Mouse (Mus musculus) E14TG2a.4 (cell line): ENCODE data around the gene Ctnnd2.

Experiments used
- H3K27me3 ChIP-seq: 2 replicates; pipeline ENCODE4 v1.6.1; 2014; ENCODE audit warnings: low read length, control low read depth; ENCODE audit not compliant: insufficient read depth
- H3K36me3 ChIP-seq: 2 replicates; pipeline ENCODE4 v1.6.1; 2014; ENCODE audit warnings: low read length, control low read depth; ENCODE audit not compliant: insufficient read depth
- H3K4me1 ChIP-seq: replicated peaks from 2 replicates; pipeline ENCODE4 v1.6.1; 2014; ENCODE audit warnings: low read depth, low read length, control low read depth
- H3K4me3 ChIP-seq: replicated peaks from 2 replicates; pipeline ENCODE4 v1.5.1; 2014; ENCODE audit warnings: mild to moderate bottlenecking, low read length
- H3K9me3 ChIP-seq: 2 replicates; pipeline ENCODE4 v1.6.1; 2014; ENCODE audit warnings: low read length, control low read depth
- CTCF ChIP-seq: conservative IDR thresholded peaks from 2 replicates; pipeline ENCODE4 v1.5.1; 2014; ENCODE audit warnings: low read length
- NANOG ChIP-seq: IDR thresholded peaks from 2 replicates; pipeline ENCODE4 v1.6.1; 2014; ENCODE audit warnings: borderline replicate concordance, low read length, mixed read lengths
- POU5F1 ChIP-seq: IDR thresholded peaks from 2 replicates; pipeline ENCODE4 v1.6.1; 2014; ENCODE audit warnings: low read length, borderline replicate concordance

Ctnnd2 gene

GRCm38 (mm10) chr15:30338585-30339197 lies 166.3 kb downstream of the Ctnnd2 start:
- Histone ChIP-seq H3K36me3 (no peaks in the 10 kb centered on the region), H3K9me3 (no peaks in the 10 kb centered on the region), H3K4me1 (peaks cover 24% of the 10 kb centered on the region), H3K4me3 (no peak overlapping the region), H3K27me3 (no peaks in the 10 kb centered on the region)
- TF ChIP-seq POU5F1: no peak
- TF ChIP-seq CTCF: no peak
- no peak for TF ChIP-seq NANOG

- Histone ChIP-seq H3K27me3 (no peaks in the 10 kb centered on the region), H3K4me3 (no peak overlapping the region), H3K36me3 (no peaks in the 10 kb centered on the region), H3K9me3 (peaks cover 7% of the 10 kb centered on the region; the same call in 1 of the 2 replicates), H3K4me1 (no peaks in the 10 kb centered on the region)
- TF ChIP-seq NANOG (no peak), CTCF (no peak), POU5F1 (no peak)
These were observed 173.4 kb downstream of the Ctnnd2 start for GRCm38 (mm10) chr15:30345754-30346153.

- no peaks in the 10 kb centered on the region for H3K9me3 ChIP-seq
- TF ChIP-seq CTCF (no peak), POU5F1 (no peak), NANOG (no peak)
These were observed 192.1 kb downstream of the Ctnnd2 start for GRCm38 (mm10) chr15:30364491-30364890.

GRCm38 (mm10) chr15:30369997-30370396 lies 197.6 kb downstream of the Ctnnd2 start:
- Histone ChIP-seq H3K36me3 (no peaks in the 10 kb centered on the region), H3K4me3 (no peak overlapping the region), H3K4me1 (no peaks in the 10 kb centered on the region), H3K27me3 (0 out of 2 replicates have a peak, but pooled peaks cover 5% of the 10 kb centered on the region), H3K9me3 (no peaks in the 10 kb centered on the region)
- no peak for TF ChIP-seq NANOG
- TF ChIP-seq CTCF: no peak

More at GRCm38 (mm10) chr15:30364491-30364890, 192.1 kb downstream of the Ctnnd2 start:
- no peak overlapping the region for H3K4me3 ChIP-seq
- no peaks in the 10 kb centered on the region for H3K4me1 ChIP-seq
- no peaks in the 10 kb centered on the region for H3K27me3 ChIP-seq
- H3K36me3 ChIP-seq: no peaks in the 10 kb centered on the region

- Histone ChIP-seq H3K27me3 (peaks cover 6% of the 10 kb centered on the region; the same call in 1 of the 2 replicates), H3K4me3 (no peak overlapping the region), H3K4me1 (no peaks in the 10 kb centered on the region), H3K36me3 (no peaks in the 10 kb centered on the region), H3K9me3 (no peaks in the 10 kb centered on the region)
- TF ChIP-seq POU5F1 (no peak), NANOG (no peak), CTCF (no peak)
These were observed 198.8 kb downstream of the Ctnnd2 start for GRCm38 (mm10) chr15:30371151-30371550.

GRCm38 (mm10) chr15:30373654-30374215 lies 201.3 kb downstream of the Ctnnd2 start:
- H3K27me3 ChIP-seq: peaks cover 15% of the 10 kb centered on the region
- no peak overlapping the region for H3K4me3 ChIP-seq
- no peaks in the 10 kb centered on the region for H3K9me3 ChIP-seq
- no peaks in the 10 kb centered on the region for H3K4me1 ChIP-seq
- H3K36me3 ChIP-seq: no peaks in the 10 kb centered on the region
- TF ChIP-seq NANOG (no peak), POU5F1 (no peak), CTCF (no peak)

GRCm38 (mm10) chr15:30374907-30375306 lies 202.5 kb downstream of the Ctnnd2 start:
- Histone ChIP-seq H3K27me3 (peaks cover 20% of the 10 kb centered on the region), H3K9me3 (no peaks in the 10 kb centered on the region), H3K4me1 (no peaks in the 10 kb centered on the region), H3K4me3 (no peak overlapping the region), H3K36me3 (no peaks in the 10 kb centered on the region)
- TF ChIP-seq CTCF: no peak
- no peak for TF ChIP-seq NANOG
- TF ChIP-seq POU5F1: no peak

GRCm38 (mm10) chr15:30383075-30383842 lies 210.9 kb downstream of the Ctnnd2 start:
- no peaks in the 10 kb centered on the region for H3K36me3 ChIP-seq
- peaks cover 49% of the 10 kb centered on the region for H3K27me3 ChIP-seq
- TF ChIP-seq NANOG: peak; percentile 98
- peak; percentile 83; the same call in 1 of the 2 replicates for TF ChIP-seq POU5F1
- TF ChIP-seq CTCF: no peak

More at GRCm38 (mm10) chr15:30383075-30383842, 210.9 kb downstream of the Ctnnd2 start:
- H3K9me3 ChIP-seq: no peaks in the 10 kb centered on the region
- H3K4me1 ChIP-seq: peaks cover 15% of the 10 kb centered on the region
- no peak overlapping the region for H3K4me3 ChIP-seq
